Mouse (Mus musculus) gastrocnemius, postnatal 10 days (tissue): ENCODE measurements at regions not wholly inside any gene's neighbourhood (a gene's known extent, or its start where the extent isn't known, plus 50 kb on each side); places are given as distances from the start of the nearest gene placed in this dataset.
"Not testable (repeated sequence)": the region's sequence is repeated elsewhere in the genome, so short reads cannot be mapped to it uniquely, and the experiment has no call there.

Source experiments
- DNase-seq: peaks from one replicate; pipeline ENCODE4 v3.0.0; 2021; ENCODE audit warnings: mixed read lengths

DNA sequence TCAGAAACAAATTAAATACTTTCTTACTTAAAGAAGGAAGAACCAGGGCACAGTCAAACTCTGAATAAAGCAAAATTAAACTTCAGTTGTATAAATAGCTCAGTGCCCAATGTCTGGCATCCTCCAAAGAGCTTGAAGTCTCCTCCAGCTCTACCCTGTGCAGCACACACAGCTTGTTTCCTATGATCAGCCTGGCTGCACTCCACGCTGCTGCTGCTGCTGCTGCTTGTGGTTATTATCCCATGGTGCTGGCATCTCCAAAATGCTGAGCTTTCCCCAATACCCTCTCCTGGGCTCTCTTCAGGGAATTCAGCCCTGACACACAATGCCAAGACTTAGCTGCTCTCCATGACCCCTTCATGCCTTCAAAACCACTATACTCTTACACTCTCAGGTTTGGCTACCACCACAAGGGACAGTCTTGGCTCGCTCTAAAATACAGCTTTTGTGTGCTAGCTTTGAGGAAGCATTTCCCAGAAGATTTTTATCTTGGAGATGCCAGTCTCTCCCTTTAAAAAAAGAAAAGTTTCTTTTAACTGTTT lies 121.0 kb downstream of the Rab10 start:
- not testable (repeated sequence) for DNase-seq

DNA sequence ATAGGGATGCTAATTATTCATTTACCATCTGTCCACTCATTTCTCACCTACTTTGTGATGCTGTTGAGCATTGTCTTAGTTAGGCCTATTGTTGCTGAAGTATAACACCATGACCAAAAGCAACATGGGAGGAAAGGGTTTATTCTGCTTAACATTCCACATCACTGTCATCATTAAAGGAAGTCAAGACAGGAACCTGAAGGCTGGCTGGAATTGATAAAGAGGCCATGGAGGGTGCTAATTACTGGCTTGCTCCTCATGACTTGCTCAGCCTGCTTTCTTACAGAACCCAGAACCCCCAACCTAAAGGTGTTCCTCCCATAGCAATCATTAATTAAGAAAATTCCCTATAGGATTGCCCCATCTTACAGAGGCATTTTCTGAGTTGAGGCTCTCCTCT lies 121.6 kb downstream of the Rab10 start:
- no peak for DNase-seq

DNA sequence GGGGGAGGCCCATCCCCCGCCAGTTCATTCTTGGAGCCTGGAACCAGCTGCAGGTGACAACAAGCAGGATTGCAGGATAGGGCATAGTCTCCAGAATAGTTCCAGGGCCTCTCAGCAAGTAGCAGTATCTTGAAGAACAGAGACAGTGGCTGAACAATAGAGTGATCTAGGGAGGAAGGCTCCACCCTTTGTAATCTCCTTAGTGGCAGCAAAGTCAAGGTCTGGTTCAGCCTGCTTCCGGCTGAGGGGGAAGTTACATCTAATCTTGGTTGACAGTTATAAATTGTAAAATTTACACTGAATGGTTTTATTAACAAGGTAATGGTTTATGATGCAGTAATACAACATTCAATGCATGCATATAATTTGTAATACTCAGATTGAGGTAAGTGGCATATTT lies 136.4 kb downstream of the Rab10 start:
- DNase-seq: no peak

DNA sequence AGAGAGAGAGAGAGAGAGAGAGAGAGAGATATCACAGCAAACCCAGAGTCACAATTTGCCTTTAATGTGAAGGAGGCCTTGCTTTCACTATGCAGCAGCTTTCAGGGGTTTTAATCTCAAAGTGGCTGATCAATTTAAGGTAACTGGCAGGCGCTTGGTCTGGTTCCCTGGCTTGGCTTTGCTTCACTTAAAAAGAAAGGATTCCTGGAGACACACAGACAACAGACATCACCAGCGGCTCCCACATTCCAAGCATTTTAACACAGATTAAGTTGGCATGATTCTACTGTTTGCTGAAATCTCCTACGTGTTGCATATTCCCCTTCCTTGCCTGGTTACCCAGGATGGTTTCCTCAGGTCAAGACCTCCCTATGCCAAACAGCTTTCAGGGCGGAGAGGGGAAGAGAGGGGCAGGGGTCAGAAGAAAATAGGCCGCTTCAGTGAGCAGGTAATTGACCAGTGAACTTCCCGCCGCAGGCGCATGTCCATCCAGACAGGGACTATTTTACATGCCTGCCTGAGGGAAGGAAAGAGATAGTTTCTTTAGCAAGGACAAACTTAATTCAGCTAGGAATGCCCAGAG lies 140.0 kb downstream of the Rab10 start:
- DNase-seq: not testable (repeated sequence)

DNA sequence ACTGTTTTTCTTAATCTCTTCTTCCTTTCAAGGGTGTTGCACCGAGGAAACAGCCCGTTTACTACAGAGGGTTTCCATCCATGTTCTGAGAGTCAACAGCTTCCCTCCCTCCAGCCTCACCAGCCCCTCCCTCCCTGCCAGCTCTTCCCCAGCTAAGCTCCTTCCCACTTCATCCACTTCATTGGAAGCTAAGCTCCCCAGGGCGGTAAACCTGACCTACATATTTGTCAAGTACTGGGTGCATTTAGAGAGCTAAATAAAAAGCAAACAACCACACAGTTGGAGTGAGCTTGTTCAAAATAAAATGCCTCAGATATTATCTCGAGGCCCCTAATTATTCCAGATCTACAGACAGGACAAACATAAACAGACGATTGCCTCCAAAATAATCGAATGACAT lies 148.1 kb downstream of the Rab10 start:
- DNase-seq: not testable (repeated sequence)

DNA sequence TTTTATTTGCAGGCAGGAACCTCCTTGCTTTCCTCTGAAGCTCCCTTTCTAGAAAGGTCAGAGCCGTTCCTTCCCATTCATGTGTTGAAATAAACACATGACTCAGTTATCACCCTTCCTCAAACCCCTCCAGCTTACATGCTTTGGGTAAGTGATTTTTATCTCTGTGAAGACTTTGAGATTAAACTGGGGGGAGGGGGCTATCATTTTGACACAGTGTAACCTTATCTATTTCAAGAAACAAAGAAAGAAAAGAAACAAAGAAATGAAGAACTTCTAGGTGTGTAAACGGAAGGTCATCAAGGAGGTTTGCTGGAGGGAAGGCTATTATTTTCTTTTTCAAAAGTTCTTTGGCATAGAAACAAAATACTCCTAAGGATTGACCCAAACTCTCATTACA lies 151.0 kb downstream of the Rab10 start:
- DNase-seq: not testable (repeated sequence)

DNA sequence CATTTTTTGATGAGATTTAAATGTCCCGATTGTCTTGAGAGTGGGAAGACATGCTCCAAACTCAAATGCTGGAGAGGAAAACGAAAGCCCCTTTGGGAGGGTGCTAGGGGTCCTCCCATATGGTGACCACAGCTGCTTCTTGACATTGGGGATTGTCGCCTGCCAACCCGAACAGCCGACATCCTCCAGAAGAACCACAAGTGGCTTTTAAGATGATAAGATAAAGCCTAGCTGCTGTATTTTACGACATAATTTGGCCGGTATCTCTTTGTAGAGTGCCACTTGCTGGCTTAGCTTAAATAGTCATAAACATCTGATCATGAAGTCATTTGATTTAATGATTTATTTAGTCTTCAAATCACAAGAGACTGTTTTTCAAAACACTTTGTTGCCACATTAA lies 156.1 kb downstream of the Rab10 start:
- DNase-seq: not testable (repeated sequence)

DNA sequence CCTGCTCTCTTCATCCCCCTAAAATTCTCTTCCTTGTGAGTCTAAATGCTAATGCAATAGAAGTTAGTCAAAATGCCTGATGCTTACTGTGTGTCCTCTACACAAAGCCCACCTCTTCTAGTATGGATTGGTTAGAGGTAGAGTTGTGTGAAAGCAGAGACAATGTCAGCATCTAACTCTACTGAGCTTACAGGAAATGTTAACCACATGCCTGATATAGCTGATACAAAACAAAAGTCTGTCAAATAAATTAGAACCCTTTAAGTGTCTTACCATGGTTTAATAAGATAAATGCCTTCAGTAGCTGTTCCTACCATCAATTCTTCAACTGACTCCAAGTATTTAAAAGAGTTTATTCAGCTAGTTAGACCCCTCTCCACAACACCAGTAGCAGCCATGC lies 177.2 kb downstream of the Rab10 start:
- not testable (repeated sequence) for DNase-seq

DNA sequence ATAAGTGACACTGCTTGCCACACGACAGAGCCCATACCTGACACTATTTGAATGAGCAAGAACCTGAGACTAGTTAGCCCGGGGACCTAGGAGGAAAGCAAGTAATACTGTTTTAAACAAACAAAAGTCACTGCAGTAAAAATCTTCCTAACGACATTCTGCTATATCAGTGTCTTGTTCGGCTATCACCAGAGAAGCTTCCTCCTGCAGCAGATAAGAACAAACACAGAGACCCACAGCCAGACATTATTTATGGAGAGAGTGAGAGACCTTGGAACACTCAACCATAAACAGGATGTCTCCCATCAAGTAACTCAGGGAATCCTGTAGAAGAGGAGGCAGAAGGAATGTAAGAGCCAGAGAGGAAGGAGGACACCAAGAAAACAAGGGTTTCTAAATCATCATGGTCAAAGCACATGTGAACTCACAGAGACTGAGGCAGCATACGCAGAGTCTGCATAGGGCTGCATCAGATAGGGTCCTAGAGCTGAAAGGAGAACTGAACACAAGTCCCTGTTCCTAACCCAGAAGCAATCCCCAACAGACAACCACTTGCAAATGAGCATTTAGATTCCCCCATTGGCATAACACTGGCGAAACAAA lies 178.5 kb downstream of the Rab10 start:
- not testable (repeated sequence) for DNase-seq

DNA sequence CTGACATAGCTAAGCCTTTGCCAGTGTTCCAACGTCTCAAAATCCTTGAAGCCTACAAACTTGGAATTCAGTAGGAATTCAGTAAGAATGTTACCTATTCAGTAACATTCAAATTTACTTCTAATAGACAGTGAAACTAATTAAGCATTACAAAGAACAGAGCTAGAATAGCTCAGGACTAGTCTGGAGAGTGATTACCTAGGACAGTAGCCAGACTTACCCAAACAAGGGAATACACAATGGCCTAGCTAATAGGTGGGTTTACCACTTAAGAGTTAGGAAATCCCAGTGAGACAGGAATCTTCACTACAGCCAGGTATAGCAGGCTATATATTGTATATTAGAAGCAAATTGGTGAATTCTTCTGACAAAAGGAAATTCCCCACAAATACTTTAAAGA lies 182.4 kb downstream of the Rab10 start:
- not testable (repeated sequence) for DNase-seq

DNA sequence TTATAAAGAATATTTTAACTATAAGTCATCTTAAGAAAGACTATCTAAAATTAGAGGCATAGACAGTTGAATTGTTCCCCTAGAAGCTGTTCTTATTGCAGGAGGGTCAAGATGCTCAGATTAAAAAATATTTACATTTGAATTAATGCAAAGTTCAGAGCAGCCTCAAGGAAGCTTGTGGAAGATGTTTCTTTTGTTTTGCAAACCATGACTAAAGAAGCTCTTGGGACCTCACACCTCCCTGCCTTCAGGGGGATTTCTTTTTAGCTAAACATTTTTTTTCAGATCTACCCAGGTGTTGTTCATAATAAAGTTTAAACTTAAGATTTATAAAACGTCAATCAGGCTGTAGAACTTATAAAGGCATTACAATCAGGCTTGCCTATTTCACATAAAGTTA lies 185.7 kb downstream of the Rab10 start:
- no peak for DNase-seq

DNA sequence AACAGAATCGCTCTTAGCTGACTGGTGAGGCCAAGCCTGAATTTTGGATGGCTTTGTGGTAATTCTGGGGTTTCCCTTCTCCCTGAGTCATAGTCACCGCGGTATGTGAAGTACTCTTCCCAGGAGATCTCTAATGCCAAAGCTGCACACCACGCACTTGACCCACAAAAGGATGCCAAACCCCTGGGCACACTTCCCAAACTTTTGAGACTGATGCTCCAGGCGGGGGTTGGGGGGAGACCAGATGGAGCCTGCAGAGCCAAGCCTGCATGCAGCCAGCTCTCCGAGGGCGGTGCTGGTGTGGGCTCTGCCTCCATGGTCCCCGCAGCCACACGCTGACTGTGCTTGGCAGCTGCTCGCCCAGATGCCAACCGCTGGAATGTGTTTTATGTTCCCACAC lies 199.2 kb downstream of the Rab10 start:
- DNase-seq: not testable (repeated sequence)

DNA sequence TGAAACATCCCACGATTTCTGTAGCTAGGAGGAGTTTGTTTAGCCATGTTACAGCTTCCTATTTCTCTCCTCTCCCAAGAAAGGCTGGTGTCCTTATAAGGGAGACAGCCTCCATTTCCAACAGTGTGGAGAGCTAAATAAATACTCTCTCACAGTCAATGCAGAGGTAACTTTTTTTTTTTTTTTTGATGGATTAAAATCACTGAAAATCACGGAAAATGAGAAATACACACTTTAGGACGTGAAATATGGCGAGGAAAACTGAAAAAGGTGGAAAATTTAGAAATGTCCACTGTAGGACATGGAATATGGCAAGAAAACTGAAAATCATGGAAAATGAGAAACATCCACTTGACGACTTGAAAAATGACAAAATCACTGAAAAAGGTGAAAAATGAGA lies 200.1 kb downstream of the Rab10 start:
- DNase-seq: peak; percentile 79

DNA sequence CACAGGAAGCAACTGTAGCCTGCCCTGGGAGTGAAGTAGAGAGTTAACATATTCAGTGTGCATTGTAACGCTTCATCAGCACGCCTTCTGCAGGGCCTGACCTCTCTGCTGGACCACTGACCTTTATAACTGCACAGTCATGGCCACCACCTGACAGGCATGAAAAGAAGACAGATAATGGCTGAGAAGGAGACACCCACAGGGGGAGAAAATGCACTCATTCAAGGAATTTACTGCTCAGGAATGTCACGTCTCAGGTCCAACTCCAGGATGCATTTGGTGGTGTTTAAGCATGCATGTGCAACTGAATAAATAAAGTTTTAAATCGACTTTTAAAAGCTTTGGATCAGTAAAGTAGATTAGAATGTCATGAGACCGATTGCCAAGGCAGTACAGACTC lies 207.8 kb downstream of the Rab10 start:
- not testable (repeated sequence) for DNase-seq

DNA sequence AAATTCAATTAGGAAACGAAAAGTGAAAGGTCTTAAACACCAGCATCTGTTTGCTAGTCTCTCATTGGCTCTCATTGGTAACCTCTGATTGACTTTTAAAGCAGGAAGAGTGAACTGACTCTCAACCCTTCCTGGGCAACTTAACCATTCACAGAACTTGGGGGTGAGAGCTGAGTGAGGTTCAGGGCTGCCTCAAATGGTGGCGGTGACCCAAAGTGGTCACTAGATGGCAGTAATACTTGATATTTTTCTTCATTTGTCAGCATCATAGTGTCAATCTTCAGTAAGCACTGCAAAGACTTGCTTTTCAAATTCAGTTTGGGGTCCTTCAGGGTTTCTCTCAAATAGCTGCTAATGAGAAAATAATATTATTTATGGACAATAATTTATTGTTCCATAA lies 211.6 kb downstream of the Rab10 start:
- peak; percentile 43 for DNase-seq

DNA sequence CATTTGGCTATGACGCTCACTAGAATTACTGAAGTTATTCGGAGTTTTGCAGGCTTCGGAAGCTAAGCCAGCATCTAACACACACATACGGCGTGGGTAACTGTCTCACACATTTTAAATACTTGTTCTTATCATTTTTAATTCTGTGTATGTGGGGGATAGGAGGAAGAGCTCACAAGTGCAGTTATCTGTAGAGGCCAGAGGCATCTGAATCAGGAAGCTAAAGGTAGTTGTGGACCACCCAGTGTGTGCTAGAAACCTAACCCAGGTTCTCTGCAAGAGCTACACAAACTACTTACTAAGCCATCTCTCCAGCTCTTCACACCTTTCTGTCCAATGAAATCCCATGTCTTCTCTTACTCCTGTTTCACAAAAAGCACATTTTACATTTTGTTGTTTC lies 215.3 kb downstream of the Rab10 start:
- no peak for DNase-seq

DNA sequence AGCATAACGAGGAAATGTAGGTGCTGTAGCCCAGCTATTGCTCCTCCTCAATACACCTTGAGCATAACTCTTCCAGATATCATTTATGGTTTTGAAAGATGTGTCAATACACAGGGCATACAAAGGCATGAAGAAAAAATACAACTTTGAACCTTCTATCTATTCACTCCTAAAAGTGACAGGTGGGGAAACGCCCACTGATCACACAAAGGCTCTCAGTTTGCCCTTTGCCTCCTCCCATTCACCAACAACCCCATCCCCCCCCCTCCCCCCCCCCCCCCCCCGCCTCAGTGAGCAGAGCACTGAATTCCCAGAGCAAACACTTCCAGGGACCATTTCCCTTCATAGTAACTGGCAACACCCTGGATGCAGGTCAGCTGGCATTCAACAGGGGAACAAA lies 216.8 kb downstream of the Rab10 start:
- not testable (repeated sequence) for DNase-seq

DNA sequence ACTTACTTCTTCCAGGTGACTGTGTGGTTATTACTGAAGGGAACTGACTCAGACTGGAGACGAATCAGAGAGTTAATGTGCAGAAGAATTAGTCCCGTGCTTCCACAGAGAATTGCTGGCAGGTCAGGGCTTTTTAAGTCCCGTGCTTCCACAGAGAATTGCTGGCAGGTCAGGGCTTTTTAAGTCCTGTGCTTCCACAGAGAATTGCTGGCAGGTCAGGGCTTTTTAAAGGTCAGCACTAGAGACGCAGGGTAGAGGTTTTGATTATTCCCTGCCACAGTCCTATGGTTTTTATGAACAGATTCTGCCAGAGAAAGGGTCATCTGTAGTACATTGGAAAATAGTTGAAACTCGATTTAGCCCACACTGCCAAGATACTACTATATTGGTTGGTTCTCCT lies 260.2 kb downstream of the Rab10 start:
- DNase-seq: not testable (repeated sequence)

DNA sequence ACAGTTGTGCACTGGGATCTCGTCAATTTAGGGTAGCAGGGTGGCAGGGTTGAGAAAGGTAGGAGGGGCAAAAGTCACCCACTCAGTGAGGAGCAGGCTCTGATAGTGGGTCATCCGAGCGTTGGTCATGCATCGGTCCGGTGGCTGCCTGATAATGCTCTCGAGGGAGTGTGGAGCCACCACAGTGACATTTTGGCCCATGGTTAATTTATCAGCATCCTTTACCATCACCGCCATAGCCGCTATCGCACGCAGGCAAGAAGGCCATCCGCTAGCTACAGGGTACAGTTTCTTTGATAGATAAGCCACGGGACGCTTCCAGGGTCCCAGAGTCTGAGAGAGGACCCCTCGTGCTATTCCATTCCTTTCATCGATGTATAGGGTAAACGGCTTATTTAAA lies 291.3 kb downstream of the Rab10 start:
- DNase-seq: not testable (repeated sequence)

DNA sequence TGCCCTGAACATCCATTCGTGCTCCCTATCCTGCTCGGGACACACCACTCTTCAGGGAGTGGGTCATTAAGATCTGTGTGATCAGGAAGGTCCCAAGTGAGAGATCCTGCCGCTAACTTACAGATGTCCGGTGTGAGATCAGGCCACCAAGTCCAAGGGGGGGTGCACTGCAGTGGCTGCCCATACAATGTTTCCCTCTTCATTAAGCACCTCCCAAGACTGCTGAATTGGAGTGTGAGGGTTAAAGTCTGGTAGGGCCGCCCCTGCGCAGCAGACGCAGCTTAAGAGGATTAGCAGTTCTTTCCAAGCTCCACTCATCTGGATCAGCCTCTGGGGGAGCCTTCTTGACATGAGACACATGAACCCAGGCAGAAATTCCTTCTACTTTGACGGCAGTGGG lies 293.0 kb downstream of the Rab10 start:
- DNase-seq: not testable (repeated sequence)
